Mouse (Mus musculus): Measurements from ENCODE around the gene Dtd1.

DNA sequence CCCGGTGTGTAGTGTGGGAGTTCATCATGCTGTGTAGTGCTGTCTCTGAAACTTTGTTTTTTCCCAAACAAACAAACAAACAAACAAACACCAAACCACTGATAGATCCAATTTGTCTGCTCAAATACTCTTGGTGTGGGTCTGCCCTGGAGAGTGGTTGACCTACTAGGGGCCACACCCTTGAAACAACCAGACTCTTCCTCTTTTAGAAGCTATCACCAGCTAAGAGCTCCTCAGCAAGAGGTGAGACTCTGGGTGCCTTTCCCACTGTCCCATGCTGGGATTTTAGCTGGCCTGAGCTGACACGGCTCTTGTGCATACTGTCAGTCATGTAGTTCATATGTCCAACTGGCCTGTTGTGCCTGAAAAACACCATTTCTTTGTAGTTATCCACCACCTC is 145.6 kb downstream of the Dtd1 start:
- TF ChIP-seq GATA1 (IDR thresholded peaks at IDR 0.05; ENCODE audit: borderline replicate concordance, low read length) (no peak), CTCF (IDR thresholded peaks at IDR 0.05; ENCODE audit: low read depth, low read length) (no peak)

Measured in G1E (cell line).